Mouse (Mus musculus) ovary, postnatal 14 days (tissue): ENCODE data around the gene Atl3.

Source experiments
- DNase-seq: peaks from one replicate; pipeline ENCODE4 v3.0.0; 2022; ENCODE audit warnings: low spot score

Gene Atl3

GRCm38 (mm10) chr19:7498816-7499215, 5.0 kb downstream of the Atl3 start:
- DNase-seq: no peak

- DNase-seq: no peak
These were observed 6.9 kb downstream of the Atl3 start for GRCm38 (mm10) chr19:7500701-7501100.

GRCm38 (mm10) chr19:7502432-7502831, 8.6 kb downstream of the Atl3 start:
- DNase-seq: no peak

GRCm38 (mm10) chr19:7506321-7506720, 12.5 kb downstream of the Atl3 start:
- no peak for DNase-seq

- DNase-seq: no peak
These were observed 14.2 kb downstream of the Atl3 start for GRCm38 (mm10) chr19:7508026-7508425.

GRCm38 (mm10) chr19:7516437-7516836, 22.6 kb downstream of the Atl3 start:
- no peak for DNase-seq

GRCm38 (mm10) chr19:7521619-7522018, 27.8 kb downstream of the Atl3 start:
- DNase-seq: no peak

- DNase-seq: no peak
These were observed 29.0 kb downstream of the Atl3 start for GRCm38 (mm10) chr19:7522856-7523255.

GRCm38 (mm10) chr19:7523292-7523691, 29.5 kb downstream of the Atl3 start:
- DNase-seq: no peak

- no peak for DNase-seq
These were observed 29.9 kb downstream of the Atl3 start for GRCm38 (mm10) chr19:7523781-7524180.

GRCm38 (mm10) chr19:7524879-7525278, 31.0 kb downstream of the Atl3 start:
- no peak for DNase-seq

GRCm38 (mm10) chr19:7528639-7529428, 35.0 kb downstream of the Atl3 start:
- peak; percentile 45 for DNase-seq

GRCm38 (mm10) chr19:7531906-7532305, 38.1 kb downstream of the Atl3 start:
- no peak for DNase-seq

GRCm38 (mm10) chr19:7533891-7534290, 40.1 kb downstream of the Atl3 start:
- DNase-seq: no peak

- DNase-seq: no peak
These were observed 55.1 kb downstream of the Atl3 start for GRCm38 (mm10) chr19:7548924-7549323.

- DNase-seq: no peak
These were observed 57.9 kb downstream of the Atl3 start for GRCm38 (mm10) chr19:7551550-7552300.

- no peak for DNase-seq
These were observed 58.4 kb downstream of the Atl3 start for GRCm38 (mm10) chr19:7552301-7552673.

GRCm38 (mm10) chr19:7553441-7553840, 59.6 kb downstream of the Atl3 start:
- DNase-seq: no peak

- no peak for DNase-seq
These were observed 61.0 kb downstream of the Atl3 start for GRCm38 (mm10) chr19:7554881-7555280.

GRCm38 (mm10) chr19:7556641-7557040, 62.8 kb downstream of the Atl3 start:
- no peak for DNase-seq

- DNase-seq: peak; percentile 50
These were observed 63.5 kb downstream of the Atl3 start, which contains the start of gene Pla2g16 for GRCm38 (mm10) chr19:7557328-7557822. Gene Pla2g16 (plus strand): TSS chr19:7557459.

- no peak for DNase-seq
These were observed 64.0 kb downstream of the Atl3 start for GRCm38 (mm10) chr19:7557844-7558243.

- DNase-seq: no peak
These were observed 64.8 kb downstream of the Atl3 start for GRCm38 (mm10) chr19:7558675-7559074.
